Mouse (Mus musculus): ENCODE data around the gene Avpi1.

- peak; percentile 82 for TF ChIP-seq CTCF (IDR thresholded peaks at IDR 0.05; ENCODE audit: control insufficient read depth, insufficient read depth, insufficient replicate concordance, low read depth, low read length)
- no peak for TF ChIP-seq POLR2A (IDR thresholded peaks at IDR 0.05; ENCODE audit: control insufficient read depth, low read depth, low read length)
Measured at GRCm38 (mm10) chr19:42151990-42152389, 23.1 kb upstream of the Avpi1 start.
